Mouse (Mus musculus): ENCODE measurements around the gene Vsnl1.

- no peak for TF ChIP-seq CTCF (conservative IDR thresholded peaks at IDR 0.05; ENCODE audit: insufficient read depth, insufficient read length, low read depth, low read length)
- no peak for TF ChIP-seq POLR2A (IDR thresholded peaks at IDR 0.05; ENCODE audit: low read depth, low read length)
Observed at GRCm38 (mm10) chr12:11276632-11277031, 159.8 kb downstream of the Vsnl1 start.
